Mouse (Mus musculus) cerebellum, adult 2 months (tissue): ENCODE data around the gene Ptpn13. TPM values are rescaled to one million over a fixed set of nuclear protein-coding genes. Genes with fewer than 3 reads are reported as not detected.

Source experiments
- DNase-seq, 2 experiments: peaks; one replicate each; pipeline ENCODE4 v3.0.0; 2021
- H3K27ac ChIP-seq: fragments of 200-500 bp; 2 replicates; pipeline ENCODE4 v1.5.1; 2012; ENCODE audit warnings: low read length, control low read depth, inconsistent platforms; ENCODE audit not compliant: insufficient read depth
- H3K27me3 ChIP-seq: fragments of 200-500 bp; 2 replicates; pipeline ENCODE4 v1.6.1; 2012; ENCODE audit warnings: inconsistent platforms, mild to moderate bottlenecking, low read length, moderate library complexity; ENCODE audit not compliant: control insufficient read depth, insufficient read depth
- H3K4me1 ChIP-seq: fragments of 200-500 bp; 2 replicates; pipeline ENCODE4 v1.6.1; 2011; ENCODE audit warnings: low read length; ENCODE audit not compliant: control insufficient read depth, insufficient read depth
- H3K4me3 ChIP-seq: fragments of 200-500 bp; replicated peaks from 2 replicates; pipeline ENCODE3; 2011; ENCODE audit warnings: mild to moderate bottlenecking, low read depth, low read length, control low read depth; ENCODE audit not compliant: insufficient read depth
- CTCF ChIP-seq: fragments of 200-500 bp; IDR thresholded peaks from 2 replicates; pipeline ENCODE4 v1.5.1; 2011; ENCODE audit warnings: low read depth, mild to moderate bottlenecking, control low read depth, low read length, moderate library complexity, borderline replicate concordance; ENCODE audit not compliant: insufficient read depth
- POLR2A ChIP-seq: fragments of 200-500 bp; IDR thresholded peaks from 2 replicates; pipeline ENCODE4 v1.6.1; 2011; ENCODE audit warnings: low read length, control low read depth, borderline replicate concordance; ENCODE audit not compliant: insufficient read depth
- WGBS: fragments of 180-500 bp; shearing (Covaris S2); methylation state at CpG from one replicate; pipeline ENCODE4 v1.1.7; 2018; 5-methylcytosine and 5-hydroxymethylcytosine counted together
- polyA plus RNA-seq: library from polyadenylated mRNA; depleted of rRNA; stranded (reverse); fragments of >200 nt; gene quantifications from 2 replicates; pipeline ENCODE4 v1.2.3, GENCODE M21; 2012

Ptpn13 gene
- polyA plus RNA-seq, 1 experiment = 6.1 TPM

DNA sequence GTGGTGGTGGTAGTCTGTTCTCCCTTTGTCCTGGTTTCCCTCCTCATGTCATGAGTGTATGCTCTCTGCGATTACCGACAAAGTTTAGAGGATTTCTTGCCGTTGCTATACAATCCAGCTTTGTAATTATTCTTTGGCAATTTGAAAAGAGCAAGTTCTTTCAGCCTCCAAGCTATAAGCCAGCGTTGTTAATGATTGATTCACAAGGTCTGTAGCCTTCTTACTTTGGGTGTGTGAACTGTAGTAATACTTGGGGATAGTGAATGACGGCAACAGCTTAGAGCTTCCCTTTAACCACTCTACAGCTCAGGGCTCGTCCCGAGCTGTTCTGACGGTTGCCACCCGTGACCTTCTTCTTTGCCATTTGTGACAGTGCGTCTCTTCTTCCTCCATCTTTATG is 39.8 kb downstream of the Ptpn13 start:
- WGBS = 91% methylated on average over 10 of the region's 10 CpGs
- no peak for TF ChIP-seq POLR2A
- no peak overlapping the region for H3K4me3 ChIP-seq
- no peaks in the 10 kb centered on the region for H3K27me3 ChIP-seq
- DNase-seq = no peak
- H3K27ac ChIP-seq = no peak overlapping the region
- H3K4me1 ChIP-seq = no peaks in the 10 kb centered on the region

DNA sequence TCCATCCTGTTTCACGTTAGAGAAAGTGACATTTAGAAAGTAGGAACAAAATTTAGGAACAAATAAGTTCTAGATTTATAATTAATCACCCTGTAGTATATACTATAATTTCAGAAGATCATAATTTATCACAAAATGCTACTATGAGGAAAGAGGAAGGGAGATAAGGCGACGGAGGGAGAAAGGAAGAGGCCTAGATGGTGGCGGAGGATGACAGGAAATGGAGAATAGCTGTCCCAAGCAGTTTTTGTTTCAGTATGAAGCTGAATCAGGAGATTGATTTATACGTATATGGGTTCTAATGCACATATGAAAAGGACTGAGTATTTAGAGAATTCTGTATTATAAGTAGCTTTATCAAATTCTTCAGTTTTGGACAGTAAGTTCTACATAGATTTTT is 47.7 kb downstream of the Ptpn13 start:
- Histone ChIP-seq H3K4me3 (no peak overlapping the region), H3K4me1 (no peaks in the 10 kb centered on the region), H3K27me3 (no peaks in the 10 kb centered on the region), H3K27ac (no peak overlapping the region)
- WGBS = 93% methylated on average over 5 of the region's 5 CpGs
- TF ChIP-seq CTCF (no peak), POLR2A (no peak)
- DNase-seq = no peak

DNA sequence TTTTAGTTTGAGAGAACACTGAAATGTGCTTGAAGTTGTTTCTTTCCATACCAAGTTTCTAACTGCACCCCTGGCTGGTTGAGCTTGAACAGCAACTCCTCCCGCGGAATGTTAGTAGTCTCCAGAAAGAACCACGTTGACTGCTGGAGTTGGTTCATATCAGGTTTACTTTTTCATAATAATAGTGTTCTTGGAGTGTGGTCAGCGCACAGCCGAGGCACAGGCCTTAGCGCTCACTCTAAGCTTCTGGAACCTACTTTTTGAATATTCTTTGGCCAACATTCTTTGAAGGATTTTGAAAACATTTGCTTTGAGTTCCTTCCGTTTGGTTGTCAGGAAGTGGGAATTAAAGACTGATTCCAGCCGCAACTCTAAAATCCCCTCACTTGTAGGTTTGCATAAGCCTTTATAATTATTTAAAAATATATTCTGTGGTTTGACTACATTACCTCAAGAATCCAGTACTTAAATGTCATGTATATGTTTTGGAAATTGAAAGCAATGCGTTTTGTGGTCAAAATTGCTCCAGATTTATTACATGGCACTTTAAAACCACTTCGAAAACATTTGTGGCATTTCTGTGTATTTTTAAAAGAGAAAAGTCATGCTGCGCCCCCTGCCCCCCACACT is 48.6 kb downstream of the Ptpn13 start:
- no peaks in the 10 kb centered on the region for H3K4me1 ChIP-seq
- DNase-seq = no peak
- H3K27me3 ChIP-seq = no peaks in the 10 kb centered on the region
- TF ChIP-seq CTCF (no peak), POLR2A (no peak)
- H3K27ac ChIP-seq = no peak overlapping the region
- H3K4me3 ChIP-seq = no peak overlapping the region
- WGBS = 89% methylated on average over 11 of the region's 11 CpGs

DNA sequence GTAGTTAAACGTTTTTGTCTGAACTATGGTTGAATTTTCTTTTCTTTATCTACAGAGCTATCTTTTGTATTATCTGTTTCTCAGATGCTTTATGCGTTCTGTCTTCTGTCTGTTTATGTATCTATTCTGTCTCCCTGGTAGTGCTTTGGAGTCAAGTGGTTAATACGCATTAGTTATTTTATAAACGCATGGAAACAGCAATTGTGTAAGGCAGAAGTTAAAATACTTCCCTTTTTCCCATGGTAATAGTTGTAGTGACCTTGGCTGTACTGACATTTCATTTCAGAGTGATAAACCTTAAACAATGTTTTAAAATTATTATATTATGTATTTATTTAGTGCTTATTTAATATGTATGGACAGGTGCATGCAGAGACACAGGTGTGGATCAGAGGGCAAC is 49.3 kb downstream of the Ptpn13 start:
- WGBS = 86% methylated on average over 4 of the region's 4 CpGs
- no peaks in the 10 kb centered on the region for H3K27me3 ChIP-seq
- H3K4me3 ChIP-seq = no peak overlapping the region
- no peaks in the 10 kb centered on the region for H3K4me1 ChIP-seq
- TF ChIP-seq POLR2A (no peak), CTCF (no peak)
- DNase-seq = no peak
- H3K27ac ChIP-seq = no peak overlapping the region

DNA sequence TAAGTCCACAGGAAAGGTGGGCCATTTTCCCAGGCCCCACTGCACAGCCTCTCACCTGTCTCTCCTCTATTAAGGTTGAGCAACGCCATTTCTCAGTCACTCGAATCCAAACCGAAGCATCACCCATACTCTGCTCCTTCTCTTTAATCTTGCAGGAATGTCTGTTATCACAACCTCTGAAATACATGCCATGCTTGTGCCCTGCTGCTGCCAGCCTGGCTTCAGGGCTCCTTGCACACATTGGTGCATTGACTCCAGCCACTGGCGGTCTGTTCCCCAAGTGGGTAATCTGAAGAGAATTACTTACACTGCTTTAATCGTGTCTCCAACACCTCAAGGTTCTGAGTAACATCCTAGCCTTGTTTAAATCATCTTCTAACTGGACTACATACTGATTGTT is 50.5 kb downstream of the Ptpn13 start:
- Histone ChIP-seq H3K27ac (no peak overlapping the region), H3K4me1 (no peaks in the 10 kb centered on the region), H3K27me3 (no peaks in the 10 kb centered on the region), H3K4me3 (no peak overlapping the region)
- no peak for DNase-seq
- 87% methylated on average over 5 of the region's 5 CpGs for WGBS
- TF ChIP-seq POLR2A (no peak), CTCF (no peak)

DNA sequence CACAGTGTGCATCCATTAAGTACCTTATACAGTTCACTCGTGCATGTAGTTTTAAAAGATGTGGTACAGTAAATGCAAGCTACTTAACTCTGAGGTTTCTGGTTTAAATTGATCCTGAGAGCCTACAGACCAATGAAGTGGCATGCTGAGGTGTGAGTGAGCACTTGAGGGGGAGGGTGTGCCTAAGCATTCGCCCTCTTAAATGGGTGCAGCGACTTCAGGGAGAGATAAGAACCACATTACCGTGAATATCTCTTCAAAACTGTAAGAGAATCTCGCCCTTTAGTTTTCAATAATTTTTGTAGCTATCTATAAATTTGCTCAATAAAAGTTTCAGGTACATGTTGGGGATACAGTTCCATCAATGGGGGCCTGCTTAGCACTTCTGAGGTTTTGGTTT is 54.5 kb downstream of the Ptpn13 start:
- DNase-seq = no peak
- no peaks in the 10 kb centered on the region for H3K27me3 ChIP-seq
- no peak overlapping the region for H3K4me3 ChIP-seq
- TF ChIP-seq POLR2A = no peak
- TF ChIP-seq CTCF = no peak
- no peak overlapping the region for H3K27ac ChIP-seq
- no peaks in the 10 kb centered on the region for H3K4me1 ChIP-seq
- WGBS = 97% methylated on average over 5 of the region's 5 CpGs

DNA sequence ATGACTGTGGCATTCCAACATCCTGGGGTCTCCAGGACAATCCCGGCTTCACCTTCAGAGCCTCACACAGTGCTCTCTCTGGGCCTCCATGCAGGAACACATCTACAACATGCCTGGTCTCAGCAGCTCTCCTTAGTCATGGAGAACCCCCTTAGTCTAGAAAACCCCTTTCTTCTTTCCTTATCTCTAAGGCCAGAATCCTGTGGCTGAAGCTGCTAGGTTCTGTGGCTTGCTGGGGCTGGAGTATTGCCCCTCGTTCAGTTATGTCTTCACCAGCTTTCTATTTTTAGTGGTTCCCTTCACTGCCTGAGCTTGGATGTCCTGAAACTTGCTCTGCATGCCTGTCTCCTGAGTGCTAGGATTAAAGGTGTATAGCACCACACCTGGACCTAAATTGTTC is 56.2 kb downstream of the Ptpn13 start:
- WGBS = 97% methylated on average over 2 of the region's 2 CpGs
- no peak for DNase-seq
- Histone ChIP-seq H3K27me3 (no peaks in the 10 kb centered on the region), H3K27ac (no peak overlapping the region), H3K4me3 (no peak overlapping the region), H3K4me1 (no peaks in the 10 kb centered on the region)
- TF ChIP-seq CTCF = no peak
- no peak for TF ChIP-seq POLR2A

DNA sequence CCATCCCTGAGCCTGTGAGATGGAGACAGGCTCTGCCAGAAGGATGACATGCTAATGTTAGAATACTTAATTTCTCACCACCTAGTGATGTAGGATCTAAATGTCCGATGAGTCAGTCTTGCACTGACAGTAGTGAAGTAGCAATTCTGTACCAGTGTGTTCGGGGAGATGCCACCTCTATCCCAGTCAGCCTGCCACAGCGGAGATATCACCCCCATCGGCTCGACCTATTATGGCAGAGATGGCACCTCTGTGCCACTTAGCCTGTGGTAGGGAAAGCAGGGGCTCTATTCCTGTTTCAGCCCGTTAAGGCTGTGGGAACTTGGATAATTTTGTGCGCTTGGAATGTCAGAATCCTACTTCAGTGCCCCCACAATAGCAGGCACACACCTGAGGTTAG is 62.0 kb downstream of the Ptpn13 start:
- TF ChIP-seq POLR2A (no peak), CTCF (no peak)
- H3K27ac ChIP-seq = no peak overlapping the region
- H3K4me3 ChIP-seq = no peak overlapping the region
- no peaks in the 10 kb centered on the region for H3K27me3 ChIP-seq
- 90% methylated on average over 7 of the region's 7 CpGs for WGBS
- no peak for DNase-seq
- no peaks in the 10 kb centered on the region for H3K4me1 ChIP-seq

DNA sequence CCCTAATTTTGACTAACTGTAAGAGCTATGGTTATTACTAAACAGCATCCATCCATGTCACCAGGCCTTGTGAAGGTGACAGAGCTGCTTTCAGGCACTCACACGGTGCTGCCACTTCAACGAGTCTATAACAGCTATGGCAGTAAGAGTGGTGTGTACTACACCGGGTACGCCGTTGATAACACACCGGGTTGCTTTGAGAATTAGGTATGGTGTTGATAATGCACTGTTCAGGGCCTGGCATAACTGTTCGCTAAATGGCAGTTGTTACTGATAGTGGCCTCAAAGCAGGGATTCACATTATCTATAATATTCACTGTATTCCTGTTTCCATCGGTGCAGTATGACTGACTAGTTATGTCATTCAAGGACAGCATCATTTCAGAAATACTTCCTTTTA is 66.0 kb downstream of the Ptpn13 start:
- no peaks in the 10 kb centered on the region for H3K4me1 ChIP-seq

More for the DNA sequence above, 66.0 kb downstream of the Ptpn13 start:
- Histone ChIP-seq H3K4me3 (no peak overlapping the region), H3K27ac (no peak overlapping the region), H3K27me3 (no peaks in the 10 kb centered on the region)
- TF ChIP-seq POLR2A (no peak), CTCF (no peak)
- WGBS = 95% methylated on average over 8 of the region's 8 CpGs
- no peak for DNase-seq
